Mouse (Mus musculus): ENCODE results near the gene Acap3. TPM values are rescaled to one million over a fixed set of nuclear protein-coding genes. Genes with fewer than 3 reads are reported as not detected.

Gene Acap3
- polyA plus RNA-seq, 1 experiment from 2014 or later, result 13.3 TPM

- peaks cover 37% of the 10 kb centered on the region for H3K36me3 ChIP-seq
- no peaks in the 10 kb centered on the region for H3K9me3 ChIP-seq
- H3K27me3 ChIP-seq (ENCODE audit: insufficient read depth, poor library complexity, severe bottlenecking), result 0 out of 2 replicates have a peak, but pooled peaks cover 5% of the 10 kb centered on the region
- WGBS, result under 1% methylated on average over 53 of the region's 56 CpGs
- H3K4me3 ChIP-seq, result peak overlapping the region; percentile 87
- peak overlapping the region; percentile 96 for H3K27ac ChIP-seq
- DNase-seq (ENCODE audit: low spot score), result peak; percentile 91
- H3K4me1 ChIP-seq, result peaks cover 43% of the 10 kb centered on the region
Measured at GRCm38 (mm10) chr4:155892017-155892416, 395 bp downstream of the Acap3 start.

GRCm38 (mm10) chr4:155892438-155893211 is 1.0 kb downstream of the Acap3 start:
- peaks cover 43% of the 10 kb centered on the region for H3K4me1 ChIP-seq
- H3K9me3 ChIP-seq, result no peaks in the 10 kb centered on the region
- DNase-seq (ENCODE audit: low spot score), result peak; percentile 88
- H3K4me3 ChIP-seq, result peak overlapping the region; percentile 87
- H3K27ac ChIP-seq, result peak overlapping the region; percentile 96
- 6% methylated on average over 37 of the region's 37 CpGs for WGBS
- H3K36me3 ChIP-seq, result peaks cover 33% of the 10 kb centered on the region
- 0 out of 2 replicates have a peak, but pooled peaks cover 5% of the 10 kb centered on the region for H3K27me3 ChIP-seq (ENCODE audit: insufficient read depth, poor library complexity, severe bottlenecking)

GRCm38 (mm10) chr4:155893212-155893690 is 1.6 kb downstream of the Acap3 start:
- no peak for DNase-seq (ENCODE audit: low spot score)
- peaks cover 31% of the 10 kb centered on the region for H3K36me3 ChIP-seq
- H3K9me3 ChIP-seq, result no peaks in the 10 kb centered on the region
- H3K4me1 ChIP-seq, result peaks cover 43% of the 10 kb centered on the region
- WGBS, result 78% methylated on average over 8 of the region's 8 CpGs
- H3K27ac ChIP-seq, result no peak overlapping the region
- 0 out of 2 replicates have a peak, but pooled peaks cover 5% of the 10 kb centered on the region for H3K27me3 ChIP-seq (ENCODE audit: insufficient read depth, poor library complexity, severe bottlenecking)
- H3K4me3 ChIP-seq, result peak overlapping the region; percentile 87

DNA sequence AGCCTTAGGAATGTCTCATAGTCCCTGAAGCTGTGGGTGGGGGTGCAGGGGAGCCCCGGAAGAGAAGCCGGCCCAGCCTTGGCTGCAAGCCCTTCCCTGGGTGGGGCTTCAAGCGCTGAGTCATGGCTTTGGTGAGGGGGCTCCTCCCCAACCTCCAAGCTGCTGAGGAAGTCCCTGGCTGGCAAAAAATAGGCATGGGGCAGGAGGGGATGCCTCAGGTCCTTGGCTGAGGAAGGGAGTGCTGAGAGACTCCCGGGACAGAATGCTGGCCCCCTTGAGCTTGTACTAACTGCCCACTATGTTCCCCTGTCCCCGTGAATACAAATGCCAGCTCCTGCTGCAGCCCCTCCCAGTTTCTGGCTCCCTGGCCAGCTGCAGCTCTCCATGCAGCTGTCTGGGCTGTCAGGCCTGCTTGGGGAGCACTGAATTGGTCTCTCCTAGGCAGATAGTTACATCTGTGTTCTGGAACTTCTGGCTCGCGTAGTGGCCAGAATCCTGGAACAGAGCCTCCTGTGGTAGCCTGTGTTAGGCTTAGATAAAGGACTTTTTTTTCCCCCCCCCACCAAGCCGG is 2.8 kb downstream of the Acap3 start:
- H3K27ac ChIP-seq, result peak overlapping the region; percentile 60; the same call in 1 of the 2 replicates
- H3K4me1 ChIP-seq, result peaks cover 43% of the 10 kb centered on the region
- H3K27me3 ChIP-seq (ENCODE audit: insufficient read depth, poor library complexity, severe bottlenecking), result 0 out of 2 replicates have a peak, but pooled peaks cover 5% of the 10 kb centered on the region
- no peaks in the 10 kb centered on the region for H3K9me3 ChIP-seq
- H3K4me3 ChIP-seq, result peak overlapping the region; percentile 87; the same call in 1 of the 2 replicates
- DNase-seq (ENCODE audit: low spot score), result peak; percentile 86
- 28% methylated on average over 8 of the region's 8 CpGs for WGBS
- peaks cover 31% of the 10 kb centered on the region for H3K36me3 ChIP-seq

DNA sequence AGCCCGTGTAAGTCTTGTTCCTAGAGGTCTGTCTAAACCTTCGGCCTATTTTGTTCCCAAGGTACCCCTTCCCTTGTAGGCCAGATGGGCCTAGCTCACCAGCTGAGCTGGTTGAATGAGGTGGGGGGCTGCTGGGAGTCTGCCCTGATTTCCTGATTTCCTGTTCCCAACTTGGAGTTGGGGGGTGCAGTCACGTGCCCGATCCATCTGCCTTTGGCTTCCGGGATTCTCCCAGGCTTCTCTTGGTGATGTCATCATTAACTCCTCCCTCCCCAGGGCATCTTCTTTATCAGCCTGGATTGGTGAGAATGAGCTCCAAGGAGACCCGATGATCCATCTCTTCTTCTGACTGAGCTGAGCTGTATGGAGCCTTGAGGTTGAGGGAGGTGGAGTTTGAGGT is 3.6 kb downstream of the Acap3 start:
- peaks cover 36% of the 10 kb centered on the region for H3K36me3 ChIP-seq
- H3K4me3 ChIP-seq, result no peak overlapping the region
- WGBS, result 39% methylated on average over 6 of the region's 6 CpGs
- no peaks in the 10 kb centered on the region for H3K9me3 ChIP-seq
- no peak overlapping the region for H3K27ac ChIP-seq
- 0 out of 2 replicates have a peak, but pooled peaks cover 5% of the 10 kb centered on the region for H3K27me3 ChIP-seq (ENCODE audit: insufficient read depth, poor library complexity, severe bottlenecking)
- H3K4me1 ChIP-seq, result peaks cover 39% of the 10 kb centered on the region
- DNase-seq (ENCODE audit: low spot score), result no peak

GRCm38 (mm10) chr4:155895826-155896225 is 4.2 kb downstream of the Acap3 start:
- H3K27ac ChIP-seq, result no peak overlapping the region
- 0 out of 2 replicates have a peak, but pooled peaks cover 5% of the 10 kb centered on the region for H3K27me3 ChIP-seq (ENCODE audit: insufficient read depth, poor library complexity, severe bottlenecking)
- DNase-seq (ENCODE audit: low spot score), result no peak
- no peaks in the 10 kb centered on the region for H3K9me3 ChIP-seq
- H3K36me3 ChIP-seq, result peaks cover 41% of the 10 kb centered on the region
- peaks cover 33% of the 10 kb centered on the region for H3K4me1 ChIP-seq
- H3K4me3 ChIP-seq, result no peak overlapping the region
- 88% methylated on average over 4 of the region's 4 CpGs for WGBS

DNA sequence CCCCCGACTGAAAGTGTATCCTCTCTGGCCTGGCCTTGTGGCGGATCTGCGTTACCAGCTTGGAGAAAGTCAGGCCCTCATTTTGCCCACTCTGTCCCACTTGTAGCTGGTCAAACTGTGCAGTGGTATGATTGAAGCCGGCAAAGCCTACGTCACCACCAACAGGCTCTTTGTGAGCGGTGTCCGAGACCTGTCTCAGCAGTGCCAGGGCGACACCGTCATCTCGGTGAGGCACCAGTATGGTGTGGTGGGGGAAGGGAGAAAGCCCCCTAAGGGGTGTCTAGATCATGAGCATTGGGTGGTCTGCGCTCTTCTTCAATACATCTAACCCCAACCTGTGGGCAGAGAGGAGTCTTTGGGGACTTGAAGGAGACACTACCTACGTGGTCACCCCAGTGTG is 4.8 kb downstream of the Acap3 start:
- H3K27me3 ChIP-seq (ENCODE audit: insufficient read depth, poor library complexity, severe bottlenecking), result 0 out of 2 replicates have a peak, but pooled peaks cover 5% of the 10 kb centered on the region
- no peaks in the 10 kb centered on the region for H3K9me3 ChIP-seq
- 97% methylated on average over 12 of the region's 12 CpGs for WGBS
- peaks cover 29% of the 10 kb centered on the region for H3K4me1 ChIP-seq
- H3K27ac ChIP-seq, result no peak overlapping the region
- H3K36me3 ChIP-seq, result peaks cover 48% of the 10 kb centered on the region
- no peak for DNase-seq (ENCODE audit: low spot score)
- no peak overlapping the region for H3K4me3 ChIP-seq

DNA sequence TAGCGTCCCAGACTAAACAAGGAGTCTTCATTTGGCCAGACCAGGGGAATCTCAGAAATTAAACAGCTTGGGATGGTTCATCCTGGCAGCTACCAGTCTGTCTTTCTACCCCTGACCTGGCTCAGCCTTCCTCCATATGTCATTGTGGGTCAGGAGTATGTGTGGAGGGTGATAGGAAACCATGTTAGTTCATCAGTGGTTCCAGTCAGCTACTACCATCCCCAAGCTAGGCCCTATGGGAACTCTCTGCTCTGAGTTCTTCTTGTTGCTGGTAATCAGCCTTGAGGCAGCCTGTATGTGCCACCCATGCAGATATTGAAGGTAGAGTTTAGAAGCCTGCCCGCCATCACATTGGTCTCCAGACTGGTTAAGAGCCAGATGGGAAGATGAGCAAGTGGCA is 6.7 kb downstream of the Acap3 start:
- WGBS, result 93% methylated on average over 2 of the region's 2 CpGs
- Histone ChIP-seq H3K27ac (no peak overlapping the region), H3K4me1 (peaks cover 20% of the 10 kb centered on the region), H3K4me3 (no peak overlapping the region), H3K27me3 (ENCODE audit: insufficient read depth, poor library complexity, severe bottlenecking) (0 out of 2 replicates have a peak, but pooled peaks cover 1% of the 10 kb centered on the region), H3K9me3 (no peaks in the 10 kb centered on the region), H3K36me3 (peaks cover 66% of the 10 kb centered on the region)
- no peak for DNase-seq (ENCODE audit: low spot score)

- Histone ChIP-seq H3K4me1 (peaks cover 10% of the 10 kb centered on the region), H3K27me3 (ENCODE audit: insufficient read depth, poor library complexity, severe bottlenecking) (no peaks in the 10 kb centered on the region), H3K4me3 (no peak overlapping the region), H3K9me3 (no peaks in the 10 kb centered on the region), H3K36me3 (peaks cover 76% of the 10 kb centered on the region), H3K27ac (no peak overlapping the region)
- WGBS, result 92% methylated on average over 7 of the region's 7 CpGs
- DNase-seq (ENCODE audit: low spot score), result no peak
Measured at GRCm38 (mm10) chr4:155899355-155899754, 7.7 kb downstream of the Acap3 start.

GRCm38 (mm10) chr4:155901205-155901604 is 9.6 kb downstream of the Acap3 start:
- Histone ChIP-seq H3K27me3 (ENCODE audit: insufficient read depth, poor library complexity, severe bottlenecking) (no peaks in the 10 kb centered on the region), H3K4me3 (no peak overlapping the region), H3K36me3 (peaks cover 91% of the 10 kb centered on the region), H3K9me3 (no peaks in the 10 kb centered on the region), H3K4me1 (no peaks in the 10 kb centered on the region), H3K27ac (no peak overlapping the region)
- WGBS, result 67% methylated on average over 3 of the region's 3 CpGs
- DNase-seq (ENCODE audit: low spot score), result no peak

- no peaks in the 10 kb centered on the region for H3K4me1 ChIP-seq
- 95% methylated on average over 13 of the region's 13 CpGs for WGBS
- no peak overlapping the region for H3K27ac ChIP-seq
- no peaks in the 10 kb centered on the region for H3K9me3 ChIP-seq
- DNase-seq (ENCODE audit: low spot score), result no peak
- peaks cover 80% of the 10 kb centered on the region for H3K36me3 ChIP-seq
- H3K4me3 ChIP-seq, result no peak overlapping the region
- no peaks in the 10 kb centered on the region for H3K27me3 ChIP-seq (ENCODE audit: insufficient read depth, poor library complexity, severe bottlenecking)
Measured at GRCm38 (mm10) chr4:155903246-155903645, 11.6 kb downstream of the Acap3 start.

DNA sequence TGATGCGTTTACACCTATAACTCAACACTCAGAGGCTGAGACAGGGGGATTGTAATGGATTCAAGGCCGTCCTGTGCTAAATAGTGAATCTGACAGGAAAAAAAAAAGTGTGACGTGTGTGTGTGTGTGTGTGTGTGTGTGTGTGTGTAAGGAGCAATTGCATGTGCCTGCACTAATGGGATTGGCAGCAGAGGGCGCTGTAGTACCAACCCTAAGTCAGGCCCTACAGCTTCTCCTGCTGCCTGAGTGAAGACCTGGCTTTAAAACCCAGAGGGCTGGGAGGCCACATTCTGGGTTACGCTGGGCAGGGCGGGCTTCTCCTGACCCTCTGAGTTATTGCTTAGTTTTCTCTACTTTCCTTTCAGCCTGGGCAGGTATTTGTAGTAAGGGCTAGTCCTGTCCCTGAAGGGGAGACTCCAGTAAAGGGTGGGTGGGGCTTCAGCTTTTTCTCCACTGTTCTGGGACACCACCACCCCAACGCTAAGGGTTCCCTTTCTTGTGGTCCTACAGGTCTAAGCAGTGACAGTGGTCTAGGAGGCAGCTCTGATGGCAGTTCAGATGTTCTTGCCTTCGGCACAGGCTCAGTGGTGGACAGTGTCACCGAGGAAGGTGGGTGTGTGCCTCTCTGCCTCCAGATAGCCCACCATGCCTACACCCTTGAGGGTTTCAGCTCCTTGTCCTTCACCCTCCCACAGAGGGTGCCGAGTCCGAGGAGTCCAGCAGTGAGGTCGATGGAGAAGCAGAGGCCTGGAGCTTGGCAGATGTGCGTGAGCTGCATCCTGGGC is 12.9 kb downstream of the Acap3 start:
- Histone ChIP-seq H3K9me3 (no peaks in the 10 kb centered on the region), H3K4me1 (no peaks in the 10 kb centered on the region), H3K27me3 (ENCODE audit: insufficient read depth, poor library complexity, severe bottlenecking) (no peaks in the 10 kb centered on the region), H3K27ac (no peak overlapping the region), H3K36me3 (peaks cover 68% of the 10 kb centered on the region), H3K4me3 (no peak overlapping the region)
- DNase-seq (ENCODE audit: low spot score), result no peak
- 83% methylated on average over 13 of the region's 13 CpGs for WGBS
